Mouse (Mus musculus): Measurements from ENCODE around the gene Lrmda.

Gene Lrmda

DNA sequence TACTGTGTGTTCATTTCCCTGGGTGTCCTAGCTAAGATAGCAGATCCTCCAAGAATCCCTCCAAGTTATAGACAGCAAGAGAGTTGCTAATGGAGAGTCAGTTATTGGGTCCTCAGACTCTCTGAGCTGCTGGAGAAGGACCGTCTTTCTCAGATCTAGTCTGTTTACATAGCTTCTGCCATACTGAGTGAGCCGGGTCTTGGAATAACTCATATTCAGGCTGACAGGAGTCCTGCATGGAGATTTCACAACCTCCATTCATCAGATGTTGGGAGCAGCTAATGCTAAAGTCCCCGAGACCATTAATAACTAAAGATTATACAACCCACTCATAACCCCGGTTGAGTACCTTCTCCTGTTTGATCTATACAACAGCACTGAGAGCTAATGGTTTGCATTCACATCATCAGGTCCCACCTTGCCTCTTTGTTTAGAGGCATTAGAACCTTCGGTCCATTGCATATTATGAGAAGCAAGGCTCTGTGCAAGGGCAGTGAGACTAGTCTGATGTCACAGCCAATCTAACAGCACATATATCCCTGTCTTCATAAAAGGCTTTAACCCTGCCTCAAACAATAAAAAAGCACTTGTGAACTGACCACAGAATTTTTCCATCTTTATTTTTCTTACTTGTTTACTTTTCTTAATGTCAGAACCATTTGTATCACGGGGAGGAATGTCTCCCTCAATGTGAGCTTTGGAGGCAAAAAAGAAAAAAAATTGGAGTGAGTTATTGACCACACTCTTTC is 1037.9 kb downstream of the Lrmda start:
- DNase-seq (ENCODE audit: low spot score), result no peak

DNA sequence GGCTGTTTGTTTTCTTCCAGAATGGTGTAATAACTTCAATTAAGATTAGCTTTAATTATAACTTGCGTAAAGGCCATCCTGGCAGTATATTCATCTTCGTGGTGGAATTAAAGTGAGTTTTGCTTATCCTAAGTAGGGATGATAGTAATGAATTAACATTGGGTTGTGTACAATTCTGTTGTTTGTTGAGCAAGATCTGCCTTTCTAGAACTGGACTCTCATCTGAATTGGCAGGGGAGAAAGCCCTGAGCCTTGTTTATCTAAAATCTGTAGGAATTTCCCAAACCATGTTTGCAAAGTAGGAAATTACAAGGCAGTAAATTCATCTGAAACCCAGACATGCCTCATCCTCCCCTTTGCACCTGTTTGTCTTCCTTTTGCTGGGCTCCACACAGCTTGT is 1038.5 kb downstream of the Lrmda start:
- DNase-seq (ENCODE audit: low spot score), result no peak

DNA sequence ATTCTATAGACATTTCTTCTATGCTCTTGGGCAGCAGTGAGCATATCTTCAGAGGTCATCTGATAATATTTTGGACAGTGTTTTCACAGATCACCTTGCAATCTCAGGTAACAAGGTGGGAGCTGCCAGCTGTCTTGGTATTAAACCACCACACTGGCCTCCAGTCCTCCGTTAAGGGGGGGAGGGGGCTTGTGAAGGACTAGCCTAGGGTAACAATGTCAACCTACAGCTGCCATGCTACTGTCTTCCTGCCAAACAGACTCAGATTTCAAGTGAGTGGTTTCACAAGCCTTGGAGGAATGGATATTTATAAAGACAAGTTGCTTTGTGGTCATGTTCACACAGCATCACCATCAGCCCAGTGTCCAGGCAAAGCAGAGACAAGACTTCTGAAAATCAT is 1059.2 kb downstream of the Lrmda start:
- no peak for DNase-seq (ENCODE audit: low spot score)

DNA sequence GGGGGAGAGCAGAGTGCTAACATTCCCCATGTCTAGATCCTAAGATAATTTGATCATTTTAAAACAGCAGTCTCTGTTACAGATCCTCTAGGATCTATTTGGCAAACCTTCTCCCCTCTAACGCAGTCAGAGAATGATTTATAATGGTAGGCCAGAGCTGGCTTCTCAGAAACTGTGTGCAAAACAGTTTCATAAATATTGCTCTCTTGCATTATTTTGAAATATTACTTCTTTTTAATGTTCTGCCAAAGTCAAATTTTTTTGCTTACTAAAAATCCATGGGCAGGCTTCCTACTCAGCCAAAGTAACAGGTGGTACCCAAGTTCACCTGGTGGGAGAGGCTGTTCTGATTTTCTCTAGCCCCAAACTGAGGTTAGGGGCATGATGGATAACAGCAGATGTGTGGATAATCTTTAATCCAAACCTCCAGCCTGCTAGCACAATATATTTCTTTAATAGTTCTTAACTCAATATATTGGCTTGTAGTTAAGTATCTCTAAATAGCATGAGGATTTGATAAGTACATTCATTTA is 1064.8 kb downstream of the Lrmda start:
- no peak for DNase-seq (ENCODE audit: low spot score)

DNA sequence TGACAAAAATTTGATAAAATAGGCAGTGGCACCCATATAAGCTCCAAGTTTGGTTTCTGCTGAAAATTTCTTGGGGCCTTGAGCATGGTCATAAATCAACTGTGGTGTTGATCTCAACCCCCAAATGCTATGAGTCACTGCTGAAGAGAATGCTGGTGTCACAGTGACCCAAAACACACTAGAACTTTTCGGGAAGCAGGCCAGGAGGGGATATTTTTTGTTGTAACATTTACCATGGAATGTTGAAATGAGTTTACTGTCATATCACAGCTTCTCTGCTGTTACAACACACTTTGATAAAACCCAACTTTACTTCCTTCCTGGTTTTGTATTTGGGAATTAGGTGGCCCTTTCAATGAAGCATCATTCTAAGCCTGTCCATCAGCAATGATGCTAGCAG is 1065.3 kb downstream of the Lrmda start:
- no peak for DNase-seq (ENCODE audit: low spot score)

GRCm38 (mm10) chr14:23093306-23093705 is 1073.8 kb downstream of the Lrmda start:
- no peak for DNase-seq (ENCODE audit: low spot score)

GRCm38 (mm10) chr14:23094546-23095157 is 1075.1 kb downstream of the Lrmda start:
- no peak for DNase-seq (ENCODE audit: low spot score)

- DNase-seq (ENCODE audit: low spot score), result no peak
Observed at GRCm38 (mm10) chr14:23095158-23096016, 1075.9 kb downstream of the Lrmda start.

DNA sequence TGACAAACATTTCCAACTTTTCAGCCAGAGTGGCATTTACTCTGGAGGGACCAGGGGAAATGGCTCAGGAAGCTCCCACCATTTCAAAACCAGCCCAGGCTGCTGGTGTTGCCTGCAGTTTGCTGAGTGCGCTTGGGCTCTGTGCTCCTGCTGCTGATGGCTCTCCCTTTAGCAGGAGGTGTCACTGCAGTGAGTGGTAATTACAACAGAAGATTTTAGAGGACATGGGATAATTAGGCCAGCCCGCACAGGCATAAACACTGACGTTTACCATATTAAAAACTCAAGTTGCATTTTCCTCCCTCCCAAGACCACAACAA is 1076.5 kb downstream of the Lrmda start:
- no peak for DNase-seq (ENCODE audit: low spot score)

- no peak for DNase-seq (ENCODE audit: low spot score)
Observed at GRCm38 (mm10) chr14:23096405-23096804, 1076.9 kb downstream of the Lrmda start.
